Mouse (Mus musculus) embryonic facial prominence, embryonic 14.5 days (tissue): Measurements from ENCODE around the gene Gpn2. TPM values are rescaled to one million over a fixed set of nuclear protein-coding genes. Genes with fewer than 3 reads are reported as not detected.

ENCODE experiments used
- ATAC-seq: fragments of 200-750 bp; cut with Nextera tagmentation; 2 replicates; pipeline ENCODE4 v1.8.0; 2017; ENCODE audit warnings: low read depth, moderate number of reproducible peaks, moderate TSS enrichment
- DNase-seq: peaks from one replicate; pipeline ENCODE4 v3.0.0-alpha.2; 2015; ENCODE audit warnings: low spot score
- H3K27ac ChIP-seq: fragments of 300-500 bp; sonication (generic); replicated peaks from 2 replicates; pipeline ENCODE4 v1.5.1; 2014; ENCODE audit warnings: low read depth, mild to moderate bottlenecking, low read length, moderate library complexity
- H3K27me3 ChIP-seq: fragments of 300-500 bp; sonication (generic); replicated peaks from 2 replicates; pipeline ENCODE4 v1.6.1; 2014; ENCODE audit warnings: low read length; ENCODE audit not compliant: control insufficient read depth, insufficient read depth
- H3K36me3 ChIP-seq: fragments of 300-500 bp; sonication (generic); 2 replicates; pipeline ENCODE4 v1.6.1; 2014; ENCODE audit warnings: low read length, mixed read lengths; ENCODE audit not compliant: control insufficient read depth, insufficient read depth
- H3K4me1 ChIP-seq: fragments of 300-500 bp; sonication (generic); 2 replicates; pipeline ENCODE4 v1.6.1; 2014; ENCODE audit warnings: antibody characterized with exemption, low read length; ENCODE audit not compliant: control insufficient read depth, insufficient read depth
- H3K4me2 ChIP-seq: fragments of 300-500 bp; sonication (generic); 2 replicates; pipeline ENCODE4 v1.6.1; 2014; ENCODE audit warnings: low read depth, mild to moderate bottlenecking, low read length, moderate library complexity, mixed read lengths
- H3K4me3 ChIP-seq: fragments of 300-500 bp; sonication (generic); 2 replicates; pipeline ENCODE4 v1.5.1; 2014; ENCODE audit warnings: low read depth, mild to moderate bottlenecking, low read length
- H3K9ac ChIP-seq: fragments of 300-500 bp; sonication (generic); 2 replicates; pipeline ENCODE4 v1.6.1; 2014; ENCODE audit warnings: low read depth, mild to moderate bottlenecking, low read length, moderate library complexity, mixed read lengths
- H3K9me3 ChIP-seq: fragments of 300-500 bp; sonication (generic); 2 replicates; pipeline ENCODE4 v1.6.1; 2016; ENCODE audit warnings: low read length; ENCODE audit not compliant: control insufficient read depth
- WGBS: fragments of 180-500 bp; shearing (Covaris S2); extraction: QIAGEN DNeasy Blood & Tissue Kit; methylation state at CpG from one replicate; pipeline ENCODE4 v1.1.7; 2014; 5-methylcytosine and 5-hydroxymethylcytosine counted together
- polyA plus RNA-seq: library from polyadenylated mRNA; unstranded; fragments of >200 nt; fragmentation: Nextera tagmentation; extraction: Ambion mirVana; gene quantifications from 2 replicates; pipeline ENCODE4 v1.2.1, GENCODE M21; 2014

The Gpn2 gene
- polyA plus RNA-seq, 1 experiment from 2014 or later = 18.8 TPM

DNA sequence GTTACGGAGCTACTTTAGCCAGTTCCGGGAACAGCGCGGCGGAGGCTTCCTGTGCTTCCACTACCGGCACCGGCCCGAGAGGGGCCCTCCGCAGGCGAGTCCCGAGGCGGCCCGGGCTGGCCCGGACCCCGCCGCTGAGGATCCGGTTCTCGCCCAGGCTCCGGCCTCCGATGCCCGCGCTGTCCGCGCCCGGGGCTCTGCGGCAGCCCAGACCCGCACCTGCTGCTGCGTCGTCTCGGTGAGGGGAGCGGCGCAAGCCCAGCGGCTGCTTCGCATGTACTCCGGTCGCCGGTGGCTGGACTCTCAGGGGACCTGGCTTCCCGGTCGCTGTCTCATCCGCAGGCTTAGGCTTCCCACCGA lies 9.3 kb upstream of the Gpn2 start:
- no peak for DNase-seq
- H3K4me1 ChIP-seq = peaks cover 7% of the 10 kb centered on the region; the same call in 1 of the 2 replicates
- H3K4me2 ChIP-seq = peak overlapping the region; percentile 95
- WGBS = 0% methylated on average over 33 of the region's 41 CpGs
- peak overlapping the region; percentile 98 for H3K4me3 ChIP-seq
- peaks cover 20% of the 10 kb centered on the region for H3K36me3 ChIP-seq
- peak; percentile 36; the same call in 1 of the 2 replicates for ATAC-seq
- H3K27me3 ChIP-seq = no peaks in the 10 kb centered on the region
- no peaks in the 10 kb centered on the region for H3K9me3 ChIP-seq
- peak overlapping the region; percentile 87 for H3K9ac ChIP-seq
- peak overlapping the region; percentile 91; the same call in 1 of the 2 replicates for H3K27ac ChIP-seq

DNA sequence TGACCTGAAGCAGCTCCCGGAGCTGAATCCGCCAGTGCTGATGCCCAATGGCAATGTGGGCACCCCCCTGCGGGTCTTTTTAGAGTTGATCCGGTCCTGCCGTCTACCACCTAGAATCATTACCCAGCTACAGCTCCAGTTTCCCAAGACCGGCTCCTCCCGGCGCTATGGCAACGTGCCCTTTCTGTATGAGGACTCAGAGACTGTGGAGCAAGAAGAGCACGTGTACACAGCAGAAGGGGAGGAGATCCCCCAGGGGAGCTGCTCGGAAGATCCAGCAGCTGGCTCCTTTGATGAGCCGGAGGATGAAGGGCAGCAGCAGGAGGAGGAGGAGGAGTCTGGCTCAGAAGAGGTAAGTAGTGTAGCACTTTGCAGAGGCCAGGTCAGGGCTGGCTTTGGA lies 6.2 kb upstream of the Gpn2 start:
- WGBS = 68% methylated on average over 12 of the region's 12 CpGs
- no peak overlapping the region for H3K4me2 ChIP-seq
- no peak overlapping the region for H3K9ac ChIP-seq
- ATAC-seq (no peak), DNase-seq (no peak)
- H3K4me3 ChIP-seq = no peak overlapping the region
- H3K27me3 ChIP-seq = no peaks in the 10 kb centered on the region
- H3K36me3 ChIP-seq = peaks cover 32% of the 10 kb centered on the region
- no peak overlapping the region for H3K27ac ChIP-seq
- peaks cover 7% of the 10 kb centered on the region; the same call in 1 of the 2 replicates for H3K4me1 ChIP-seq
- no peaks in the 10 kb centered on the region for H3K9me3 ChIP-seq

DNA sequence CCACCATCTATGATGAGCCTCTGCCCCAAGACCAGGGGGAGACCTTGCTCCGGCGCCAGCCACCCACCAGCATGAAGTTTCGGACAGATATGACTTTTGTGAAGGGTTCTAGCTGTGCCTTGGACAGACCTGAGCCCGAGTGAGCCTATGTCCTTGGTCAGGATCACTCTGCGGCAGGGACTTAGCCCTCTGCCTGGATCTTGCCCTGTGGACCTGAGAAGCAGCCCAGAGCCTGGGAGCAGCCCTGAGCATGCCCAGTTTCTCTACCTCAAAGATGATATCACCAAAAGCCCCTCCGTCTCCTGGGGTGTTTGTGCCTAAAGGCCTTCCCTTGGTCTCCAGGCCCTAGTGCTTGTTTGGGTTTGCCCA lies 488 bp upstream of the Gpn2 start:
- Histone ChIP-seq H3K27ac (peak overlapping the region; percentile 86), H3K9ac (peak overlapping the region; percentile 84), H3K9me3 (no peaks in the 10 kb centered on the region), H3K36me3 (peaks cover 50% of the 10 kb centered on the region), H3K4me1 (no peaks in the 10 kb centered on the region), H3K4me2 (peak overlapping the region; percentile 97), H3K27me3 (no peaks in the 10 kb centered on the region), H3K4me3 (peak overlapping the region; percentile 80)
- 0 out of 2 replicates have a peak, but pooled peaks have one; percentile 15 for ATAC-seq
- no peak for DNase-seq
- 63% methylated on average over 6 of the region's 6 CpGs for WGBS

DNA sequence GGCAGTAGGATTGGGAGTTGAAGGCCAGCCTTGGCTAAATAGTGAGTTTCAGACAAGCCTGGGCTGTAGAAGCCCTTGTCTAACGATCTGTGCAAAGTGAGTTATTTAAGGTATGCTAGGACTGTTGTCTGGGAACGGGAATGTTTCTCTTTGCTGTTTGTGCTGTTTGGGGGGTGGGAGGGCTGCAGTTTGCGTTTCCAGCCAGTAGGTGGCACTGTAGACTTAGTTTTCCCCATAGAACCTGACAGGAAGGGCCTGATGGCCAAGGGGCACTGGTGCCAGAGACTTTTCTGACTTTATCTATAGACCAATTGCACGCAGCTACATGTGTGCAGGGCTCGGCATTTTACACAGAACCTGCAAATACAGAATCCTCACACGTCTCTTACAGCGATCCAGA lies 8.4 kb downstream of the Gpn2 start:
- Histone ChIP-seq H3K27ac (no peak overlapping the region), H3K36me3 (peaks cover 44% of the 10 kb centered on the region)
- WGBS = 28% methylated on average over 7 of the region's 7 CpGs

DNA sequence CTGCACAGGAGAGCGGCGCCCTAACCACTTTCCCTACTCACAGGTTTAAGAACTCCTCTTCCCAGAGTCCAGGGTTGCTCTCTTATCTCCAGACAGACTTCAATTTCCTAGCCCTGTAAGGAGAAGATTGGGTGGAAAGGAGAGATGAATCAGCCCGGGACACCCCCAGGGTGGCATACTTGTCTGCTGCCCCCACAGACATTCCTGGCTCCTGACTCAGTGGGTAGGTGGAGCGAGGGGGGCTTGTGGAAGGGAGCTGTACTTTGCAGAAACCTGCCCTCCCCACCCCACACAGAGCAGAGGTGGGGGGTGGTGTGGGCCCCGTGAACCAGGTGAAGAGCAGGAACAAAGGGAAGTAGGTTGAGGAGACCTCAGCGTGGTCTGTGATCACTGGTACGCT lies 11.4 kb downstream of the Gpn2 start:
- no peak for ATAC-seq
- Histone ChIP-seq H3K27me3 (peaks cover 23% of the 10 kb centered on the region), H3K27ac (peak overlapping the region; percentile 44; the same call in 1 of the 2 replicates), H3K4me2 (no peak overlapping the region), H3K9me3 (no peaks in the 10 kb centered on the region), H3K36me3 (peaks cover 16% of the 10 kb centered on the region), H3K9ac (no peak overlapping the region), H3K4me3 (no peak overlapping the region), H3K4me1 (peaks cover 7% of the 10 kb centered on the region; the same call in 1 of the 2 replicates)
- DNase-seq = peak; percentile 56
- WGBS = 61% methylated on average over 7 of the region's 7 CpGs

More for the DNA sequence above, 8.4 kb downstream of the Gpn2 start:
- Histone ChIP-seq H3K9me3 (no peaks in the 10 kb centered on the region), H3K4me3 (no peak overlapping the region), H3K9ac (no peak overlapping the region), H3K27me3 (no peaks in the 10 kb centered on the region), H3K4me2 (no peak overlapping the region), H3K4me1 (no peaks in the 10 kb centered on the region)
- peak; percentile 26; the same call in 1 of the 2 replicates for ATAC-seq
- DNase-seq = peak; percentile 65

DNA sequence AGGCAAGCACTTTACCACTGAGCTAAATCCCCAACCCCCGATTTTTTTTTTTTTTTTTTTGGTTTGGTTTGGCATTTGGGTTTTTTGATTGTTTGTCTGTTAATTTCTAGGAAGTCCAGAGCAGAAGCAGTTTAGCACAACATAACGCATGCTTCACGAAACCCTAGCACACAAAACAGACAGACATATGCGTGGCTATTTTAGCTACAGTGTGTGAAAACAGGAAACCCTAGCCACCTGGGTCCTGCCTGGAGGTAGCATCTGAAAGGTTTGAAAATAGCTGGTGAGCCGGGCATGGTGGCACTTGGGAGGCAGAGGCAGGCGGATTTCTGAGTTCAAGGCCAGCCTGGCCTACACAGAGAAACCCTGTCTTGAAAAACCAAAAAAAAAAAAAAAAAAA lies 11.9 kb downstream of the Gpn2 start:
- DNase-seq = no peak

DNA sequence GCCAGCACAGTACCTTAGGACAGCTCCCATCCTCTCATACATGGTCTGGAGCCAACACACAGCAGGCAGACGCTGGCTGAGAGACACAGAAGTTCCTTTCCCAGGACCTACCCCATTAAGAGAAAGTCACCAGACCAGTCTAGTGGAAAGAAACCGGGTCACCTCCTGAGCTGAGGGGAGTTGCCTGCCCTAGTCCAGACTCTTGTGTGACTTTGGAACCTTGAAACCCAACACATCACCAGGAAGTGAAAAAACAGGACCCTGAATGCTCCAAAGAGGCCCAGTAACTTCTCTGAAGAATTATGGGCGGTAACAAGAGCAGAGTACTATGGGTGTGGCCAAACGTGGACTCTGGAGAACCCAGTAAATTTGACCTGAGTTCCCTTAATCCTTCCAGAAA lies 14.5 kb downstream of the Gpn2 start:
- 41% methylated on average over 4 of the region's 4 CpGs for WGBS
- H3K27ac ChIP-seq = peak overlapping the region; percentile 70
- no peak overlapping the region for H3K9ac ChIP-seq
- H3K27me3 ChIP-seq = peaks cover 37% of the 10 kb centered on the region
- DNase-seq (peak; percentile 41), ATAC-seq (no peak)
- peak overlapping the region; percentile 55; the same call in 1 of the 2 replicates for H3K4me3 ChIP-seq
- H3K4me2 ChIP-seq = 0 out of 2 replicates have a peak overlapping the region, but pooled peaks have one; percentile 83
- H3K4me1 ChIP-seq = peaks cover 7% of the 10 kb centered on the region; the same call in 1 of the 2 replicates
- H3K36me3 ChIP-seq = 0 out of 2 replicates have a peak, but pooled peaks cover 1% of the 10 kb centered on the region
- H3K9me3 ChIP-seq = no peaks in the 10 kb centered on the region

More for the DNA sequence above, 11.9 kb downstream of the Gpn2 start:
- peaks cover 7% of the 10 kb centered on the region; the same call in 1 of the 2 replicates for H3K4me1 ChIP-seq
- 69% methylated on average over 6 of the region's 6 CpGs for WGBS
- H3K4me2 ChIP-seq = no peak overlapping the region
- H3K9me3 ChIP-seq = no peaks in the 10 kb centered on the region
- no peak for ATAC-seq
- H3K4me3 ChIP-seq = no peak overlapping the region
- H3K9ac ChIP-seq = no peak overlapping the region
- H3K27me3 ChIP-seq = peaks cover 24% of the 10 kb centered on the region
- peaks cover 11% of the 10 kb centered on the region for H3K36me3 ChIP-seq
- H3K27ac ChIP-seq = peak overlapping the region; percentile 44; the same call in 1 of the 2 replicates

DNA sequence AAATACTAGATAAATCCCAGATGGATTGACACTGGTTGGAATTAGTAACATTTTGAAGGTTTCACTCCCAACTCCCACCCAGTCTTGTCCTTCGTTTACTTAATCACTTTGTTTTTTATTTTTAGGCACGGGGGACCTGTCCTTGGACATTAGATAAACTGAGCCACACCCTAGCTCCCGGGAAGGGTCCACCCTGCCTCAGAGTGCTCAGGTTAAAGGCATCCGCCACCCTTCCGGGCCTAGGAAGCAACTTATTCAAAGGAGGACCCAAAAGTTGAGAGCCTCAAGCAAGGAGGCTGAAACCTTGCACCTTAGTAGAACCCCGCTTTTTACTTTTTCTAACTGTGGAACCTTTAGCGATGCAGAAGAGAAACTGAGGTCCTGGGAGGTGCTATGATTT lies 15.0 kb downstream of the Gpn2 start:
- WGBS = 29% methylated on average over 7 of the region's 7 CpGs
- no peak for DNase-seq
- peaks cover 37% of the 10 kb centered on the region for H3K27me3 ChIP-seq
- H3K9ac ChIP-seq = peak overlapping the region; percentile 63
- H3K36me3 ChIP-seq = peaks cover 6% of the 10 kb centered on the region; the same call in 1 of the 2 replicates
- H3K9me3 ChIP-seq = no peaks in the 10 kb centered on the region
- peaks cover 7% of the 10 kb centered on the region; the same call in 1 of the 2 replicates for H3K4me1 ChIP-seq
- no peak for ATAC-seq
- H3K4me3 ChIP-seq = peak overlapping the region; percentile 55
- peak overlapping the region; percentile 83 for H3K4me2 ChIP-seq
- H3K27ac ChIP-seq = peak overlapping the region; percentile 70

DNA sequence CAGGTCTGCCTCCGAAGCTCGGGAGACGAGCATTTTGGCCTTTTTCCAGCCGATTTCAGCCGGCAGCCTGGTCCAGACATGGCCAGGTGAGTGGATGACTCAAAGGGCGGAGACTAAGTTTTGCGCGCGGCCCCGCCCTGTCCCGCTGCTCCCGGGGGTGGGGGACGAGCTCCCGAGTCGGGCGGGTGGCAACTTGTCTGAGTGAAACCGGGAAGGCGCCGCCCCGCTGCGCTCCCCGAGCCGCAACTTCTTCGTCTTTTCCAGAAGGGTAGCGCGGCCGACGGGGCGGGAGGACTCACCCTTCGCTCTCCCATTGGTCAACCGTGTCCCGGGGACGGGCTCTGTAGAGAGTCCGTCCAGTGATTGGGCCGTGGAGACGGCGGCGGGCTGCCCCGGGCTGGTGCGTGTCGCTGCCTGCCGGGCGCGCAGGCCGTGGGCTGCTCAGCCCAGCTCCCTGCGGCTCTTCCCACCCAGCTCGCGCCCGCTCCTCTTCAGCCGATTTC lies 15.5 kb downstream of the Gpn2 start:
- peak overlapping the region; percentile 55 for H3K4me3 ChIP-seq
- WGBS = under 1% methylated on average over 32 of the region's 50 CpGs
- H3K9ac ChIP-seq = peak overlapping the region; percentile 63
- no peaks in the 10 kb centered on the region for H3K9me3 ChIP-seq
- H3K27ac ChIP-seq = peak overlapping the region; percentile 70
- DNase-seq (peak; percentile 96), ATAC-seq (peak; percentile 96)
- peak overlapping the region; percentile 83 for H3K4me2 ChIP-seq
- H3K27me3 ChIP-seq = peaks cover 37% of the 10 kb centered on the region
- peaks cover 7% of the 10 kb centered on the region; the same call in 1 of the 2 replicates for H3K4me1 ChIP-seq
- peaks cover 8% of the 10 kb centered on the region; the same call in 1 of the 2 replicates for H3K36me3 ChIP-seq
